Mouse (Mus musculus) midbrain, embryonic 14.5 days (tissue): ENCODE data around the gene Usmg5. TPM values are rescaled to one million over a fixed set of nuclear protein-coding genes. Genes with fewer than 3 reads are reported as not detected.

Experiments
- polyA plus RNA-seq: library from polyadenylated mRNA; unstranded; fragments of >200 nt; fragmentation: Nextera tagmentation; extraction: Ambion mirVana; gene quantifications from 2 replicates; pipeline ENCODE4 v1.2.1, GENCODE M21; 2014

The Usmg5 gene
- polyA plus RNA-seq, 1 experiment from 2014 or later = 1,314 TPM

Other genes with a start within 250 kb of the Usmg5 start
- gene Ina, start 75.9 kb downstream of the Usmg5 start, polyA plus RNA-seq = 605 and 611 TPM in 2 replicates
- gene Nt5c2, start 75.5 kb downstream of the Usmg5 start, polyA plus RNA-seq = 89.9 and 91.1 TPM in 2 replicates
- gene Pcgf6, start 39.7 kb downstream of the Usmg5 start, polyA plus RNA-seq = 32.2 and 33.6 TPM in 2 replicates
- 8.8 and 10.5 TPM in 2 replicates for gene Taf5, start 22.9 kb downstream of the Usmg5 start, polyA plus RNA-seq
- gene Pdcd11, start 121 bp upstream of the Usmg5 start, polyA plus RNA-seq = 7.2 and 7.3 TPM in 2 replicates
- 0.45 and 0.49 TPM in 2 replicates for gene Calhm2, start 47.6 kb upstream of the Usmg5 start, polyA plus RNA-seq
- gene Calhm1, start 53.6 kb upstream of the Usmg5 start, polyA plus RNA-seq = not detected in 2 replicates
- not detected in 2 replicates for gene Calhm3, start 67.1 kb upstream of the Usmg5 start, polyA plus RNA-seq
- 9.6 and 11.4 TPM in 2 replicates for gene Neurl1a, start 88.2 kb upstream of the Usmg5 start, polyA plus RNA-seq